Mouse (Mus musculus): ENCODE measurements around the gene Fam43a. TPM values are rescaled to one million over a fixed set of nuclear protein-coding genes. Genes with fewer than 3 reads are reported as not detected.

Fam43a gene
- total and polyA plus RNA-seq, 2 experiments from 2014 or later: 14.4 to 28.8 TPM

- Histone ChIP-seq H3K4me1 (ENCODE audit: insufficient read depth, low read length) (no peaks in the 10 kb centered on the region; the same call in 1 of the 2 replicates), H3K9me3 (ENCODE audit: low read length) (no peaks in the 10 kb centered on the region), H3K4me3 (ENCODE audit: low read length) (no peak overlapping the region), H3K4me2 (ENCODE audit: low read depth, low read length) (no peak overlapping the region), H3K27me3 (ENCODE audit: insufficient read depth, low read length) (no peaks in the 10 kb centered on the region), H3K36me3 (ENCODE audit: insufficient read depth, low read length) (no peaks in the 10 kb centered on the region), H3K27ac (no peak overlapping the region), H3K9ac (replicated peaks; ENCODE audit: low read length) (no peak overlapping the region)
- no peak for DNase-seq (ENCODE audit: low spot score)
- 51% methylated on average over 3 of the region's 3 CpGs for WGBS
- TF ChIP-seq CTCF (IDR thresholded peaks at IDR 0.05; ENCODE audit: low read depth): no peak
- ATAC-seq: no peak
Measured at GRCm38 (mm10) chr16:30595356-30595755, 4.2 kb upstream of the Fam43a start.

GRCm38 (mm10) chr16:30595835-30596557, 3.5 kb upstream of the Fam43a start:
- no peak overlapping the region for H3K4me2 ChIP-seq (ENCODE audit: low read depth, low read length)
- DNase-seq (ENCODE audit: low spot score): peak; percentile 61
- 45% methylated on average over 14 of the region's 14 CpGs for WGBS
- no peaks in the 10 kb centered on the region for H3K36me3 ChIP-seq (ENCODE audit: insufficient read depth, low read length)
- no peaks in the 10 kb centered on the region for H3K9me3 ChIP-seq (ENCODE audit: low read length)
- 0 out of 2 replicates have a peak overlapping the region, but pooled peaks have one; percentile 17 for H3K9ac ChIP-seq (replicated peaks; ENCODE audit: low read length)
- no peak for TF ChIP-seq CTCF (IDR thresholded peaks at IDR 0.05; ENCODE audit: low read depth)
- H3K27ac ChIP-seq: peak overlapping the region; percentile 41; the same call in 1 of the 2 replicates
- no peak overlapping the region for H3K4me3 ChIP-seq (ENCODE audit: low read length)
- no peak for ATAC-seq
- no peaks in the 10 kb centered on the region for H3K27me3 ChIP-seq (ENCODE audit: insufficient read depth, low read length)
- peaks cover 6% of the 10 kb centered on the region for H3K4me1 ChIP-seq (ENCODE audit: insufficient read depth, low read length)

- no peaks in the 10 kb centered on the region for H3K27me3 ChIP-seq (ENCODE audit: insufficient read depth, low read length)
- H3K4me1 ChIP-seq (ENCODE audit: insufficient read depth, low read length): peaks cover 17% of the 10 kb centered on the region
- WGBS: 7% methylated on average over 16 of the region's 16 CpGs
- no peaks in the 10 kb centered on the region for H3K9me3 ChIP-seq (ENCODE audit: low read length)
- ATAC-seq: peak; percentile 68
- H3K4me2 ChIP-seq (ENCODE audit: low read depth, low read length): peak overlapping the region; percentile 53
- peak; percentile 95 for TF ChIP-seq CTCF (IDR thresholded peaks at IDR 0.05; ENCODE audit: low read depth)
- 0 out of 2 replicates have a peak overlapping the region, but pooled peaks have one; percentile 15 for H3K9ac ChIP-seq (replicated peaks; ENCODE audit: low read length)
- no peaks in the 10 kb centered on the region for H3K36me3 ChIP-seq (ENCODE audit: insufficient read depth, low read length)
- peak overlapping the region; percentile 2; the same call in 1 of the 2 replicates for H3K27ac ChIP-seq
- peak overlapping the region; percentile 24 for H3K4me3 ChIP-seq (ENCODE audit: low read length)
- DNase-seq (ENCODE audit: low spot score): peak; percentile 96
Measured at GRCm38 (mm10) chr16:30596959-30597681, 2.4 kb upstream of the Fam43a start.

- H3K4me1 ChIP-seq (ENCODE audit: insufficient read depth, low read length): peaks cover 18% of the 10 kb centered on the region
- 1% methylated on average over 53 of the region's 53 CpGs for WGBS
Measured at GRCm38 (mm10) chr16:30600431-30601045, 1.0 kb downstream of the Fam43a start.

GRCm38 (mm10) chr16:30601046-30601832, 1.7 kb downstream of the Fam43a start:
- H3K36me3 ChIP-seq (ENCODE audit: insufficient read depth, low read length): no peaks in the 10 kb centered on the region
- H3K4me3 ChIP-seq (ENCODE audit: low read length): peak overlapping the region; percentile 63
- H3K9me3 ChIP-seq (ENCODE audit: low read length): no peaks in the 10 kb centered on the region
- peak overlapping the region; percentile 64 for H3K9ac ChIP-seq (replicated peaks; ENCODE audit: low read length)
- peaks cover 18% of the 10 kb centered on the region for H3K4me1 ChIP-seq (ENCODE audit: insufficient read depth, low read length)
- TF ChIP-seq CTCF (IDR thresholded peaks at IDR 0.05; ENCODE audit: low read depth): peak; percentile 75
- H3K27me3 ChIP-seq (ENCODE audit: insufficient read depth, low read length): no peaks in the 10 kb centered on the region
- ATAC-seq (peak; percentile 20; the same call in 1 of the 2 replicates), DNase-seq (ENCODE audit: low spot score) (peak; percentile 77)
- WGBS: 6% methylated on average over 42 of the region's 42 CpGs
- H3K4me2 ChIP-seq (ENCODE audit: low read depth, low read length): peak overlapping the region; percentile 93
- peak overlapping the region; percentile 62; the same call in 1 of the 2 replicates for H3K27ac ChIP-seq

More at GRCm38 (mm10) chr16:30600431-30601045, 1.0 kb downstream of the Fam43a start:
- Histone ChIP-seq H3K27ac (peak overlapping the region; percentile 62), H3K36me3 (ENCODE audit: insufficient read depth, low read length) (no peaks in the 10 kb centered on the region), H3K9me3 (ENCODE audit: low read length) (no peaks in the 10 kb centered on the region), H3K4me3 (ENCODE audit: low read length) (peak overlapping the region; percentile 63), H3K9ac (replicated peaks; ENCODE audit: low read length) (peak overlapping the region; percentile 64), H3K27me3 (ENCODE audit: insufficient read depth, low read length) (no peaks in the 10 kb centered on the region), H3K4me2 (ENCODE audit: low read depth, low read length) (peak overlapping the region; percentile 93)
- TF ChIP-seq CTCF (IDR thresholded peaks at IDR 0.05; ENCODE audit: low read depth): no peak
- peak; percentile 69 for DNase-seq (ENCODE audit: low spot score)
- peak; percentile 10; the same call in 1 of the 2 replicates for ATAC-seq

- no peak for ATAC-seq
- no peak for DNase-seq (ENCODE audit: low spot score)
- H3K36me3 ChIP-seq (ENCODE audit: insufficient read depth, low read length): no peaks in the 10 kb centered on the region
- peaks cover 18% of the 10 kb centered on the region for H3K4me1 ChIP-seq (ENCODE audit: insufficient read depth, low read length)
- 39% methylated on average over 7 of the region's 7 CpGs for WGBS
- no peak for TF ChIP-seq CTCF (IDR thresholded peaks at IDR 0.05; ENCODE audit: low read depth)
- peak overlapping the region; percentile 93 for H3K4me2 ChIP-seq (ENCODE audit: low read depth, low read length)
- H3K27ac ChIP-seq: peak overlapping the region; percentile 62; the same call in 1 of the 2 replicates
- peak overlapping the region; percentile 63 for H3K4me3 ChIP-seq (ENCODE audit: low read length)
- no peaks in the 10 kb centered on the region for H3K27me3 ChIP-seq (ENCODE audit: insufficient read depth, low read length)
- no peaks in the 10 kb centered on the region for H3K9me3 ChIP-seq (ENCODE audit: low read length)
- peak overlapping the region; percentile 64; the same call in 1 of the 2 replicates for H3K9ac ChIP-seq (replicated peaks; ENCODE audit: low read length)
Measured at GRCm38 (mm10) chr16:30601946-30602345, 2.4 kb downstream of the Fam43a start.
